Mouse (Mus musculus): ENCODE measurements around the gene Gnas. TPM values are rescaled to one million over a fixed set of nuclear protein-coding genes. Genes with fewer than 3 reads are reported as not detected.

Gene Gnas
- polyA plus RNA-seq, 1 experiment from 2014 or later, result 402 TPM

- Histone ChIP-seq H3K4me2 (ENCODE audit: low read depth, low read length) (no peak overlapping the region), H3K4me3 (ENCODE audit: low read length) (no peak overlapping the region), H3K4me1 (ENCODE audit: control insufficient read depth, insufficient read depth, low read length) (peaks cover 11% of the 10 kb centered on the region), H3K9ac (ENCODE audit: low read depth, low read length) (no peak overlapping the region), H3K9me3 (ENCODE audit: control insufficient read depth, low read length) (peaks cover 20% of the 10 kb centered on the region), H3K27me3 (replicated peaks; ENCODE audit: control insufficient read depth, insufficient read depth, low read length) (peaks cover 22% of the 10 kb centered on the region), H3K27ac (ENCODE audit: low read length) (no peak overlapping the region), H3K36me3 (ENCODE audit: control insufficient read depth, insufficient read depth, low read length) (peaks cover 30% of the 10 kb centered on the region)
- WGBS, result 49% methylated on average over 12 of the region's 12 CpGs
- ATAC-seq, result no peak
Measured at GRCm38 (mm10) chr2:174288673-174289430, 4.7 kb downstream of the Gnas start.

- 53% methylated on average over 8 of the region's 8 CpGs for WGBS
- Histone ChIP-seq H3K27ac (ENCODE audit: low read length) (no peak overlapping the region), H3K36me3 (ENCODE audit: control insufficient read depth, insufficient read depth, low read length) (peaks cover 8% of the 10 kb centered on the region), H3K9me3 (ENCODE audit: control insufficient read depth, low read length) (peaks cover 10% of the 10 kb centered on the region), H3K4me1 (ENCODE audit: control insufficient read depth, insufficient read depth, low read length) (peaks cover 8% of the 10 kb centered on the region), H3K9ac (ENCODE audit: low read depth, low read length) (no peak overlapping the region), H3K4me3 (ENCODE audit: low read length) (no peak overlapping the region), H3K27me3 (replicated peaks; ENCODE audit: control insufficient read depth, insufficient read depth, low read length) (peaks cover 8% of the 10 kb centered on the region), H3K4me2 (ENCODE audit: low read depth, low read length) (no peak overlapping the region)
- no peak for ATAC-seq
Measured at GRCm38 (mm10) chr2:174291029-174291661, 7.0 kb downstream of the Gnas start.

GRCm38 (mm10) chr2:174291662-174292030 is 7.5 kb downstream of the Gnas start:
- H3K4me3 ChIP-seq (ENCODE audit: low read length), result no peak overlapping the region
- H3K27me3 ChIP-seq (replicated peaks; ENCODE audit: control insufficient read depth, insufficient read depth, low read length), result peaks cover 4% of the 10 kb centered on the region; the same call in 1 of the 2 replicates
- H3K4me2 ChIP-seq (ENCODE audit: low read depth, low read length), result peak overlapping the region; percentile 32; the same call in 1 of the 2 replicates
- peaks cover 14% of the 10 kb centered on the region for H3K9me3 ChIP-seq (ENCODE audit: control insufficient read depth, low read length)
- H3K4me1 ChIP-seq (ENCODE audit: control insufficient read depth, insufficient read depth, low read length), result peaks cover 8% of the 10 kb centered on the region
- ATAC-seq, result no peak
- no peak overlapping the region for H3K9ac ChIP-seq (ENCODE audit: low read depth, low read length)
- WGBS, result 41% methylated on average over 2 of the region's 2 CpGs
- H3K36me3 ChIP-seq (ENCODE audit: control insufficient read depth, insufficient read depth, low read length), result peaks cover 3% of the 10 kb centered on the region
- H3K27ac ChIP-seq (ENCODE audit: low read length), result no peak overlapping the region

- ATAC-seq, result no peak
- 52% methylated on average over 8 of the region's 8 CpGs for WGBS
- H3K4me3 ChIP-seq (ENCODE audit: low read length), result peak overlapping the region; percentile 63
- peaks cover 17% of the 10 kb centered on the region for H3K27me3 ChIP-seq (replicated peaks; ENCODE audit: control insufficient read depth, insufficient read depth, low read length)
- peaks cover 4% of the 10 kb centered on the region; the same call in 1 of the 2 replicates for H3K36me3 ChIP-seq (ENCODE audit: control insufficient read depth, insufficient read depth, low read length)
- H3K4me1 ChIP-seq (ENCODE audit: control insufficient read depth, insufficient read depth, low read length), result peaks cover 10% of the 10 kb centered on the region
- peak overlapping the region; percentile 74 for H3K27ac ChIP-seq (ENCODE audit: low read length)
- peak overlapping the region; percentile 62 for H3K4me2 ChIP-seq (ENCODE audit: low read depth, low read length)
- peaks cover 31% of the 10 kb centered on the region for H3K9me3 ChIP-seq (ENCODE audit: control insufficient read depth, low read length)
- H3K9ac ChIP-seq (ENCODE audit: low read depth, low read length), result peak overlapping the region; percentile 74
Measured at GRCm38 (mm10) chr2:174294457-174294856, 10.3 kb downstream of the Gnas start.

GRCm38 (mm10) chr2:174295175-174295899 is 11.2 kb downstream of the Gnas start:
- peaks cover 10% of the 10 kb centered on the region for H3K4me1 ChIP-seq (ENCODE audit: control insufficient read depth, insufficient read depth, low read length)
- peaks cover 22% of the 10 kb centered on the region for H3K27me3 ChIP-seq (replicated peaks; ENCODE audit: control insufficient read depth, insufficient read depth, low read length)
- peak overlapping the region; percentile 62 for H3K4me2 ChIP-seq (ENCODE audit: low read depth, low read length)
- H3K27ac ChIP-seq (ENCODE audit: low read length), result peak overlapping the region; percentile 74
- H3K9me3 ChIP-seq (ENCODE audit: control insufficient read depth, low read length), result peaks cover 39% of the 10 kb centered on the region
- H3K9ac ChIP-seq (ENCODE audit: low read depth, low read length), result peak overlapping the region; percentile 74
- ATAC-seq, result peak; percentile 94
- H3K36me3 ChIP-seq (ENCODE audit: control insufficient read depth, insufficient read depth, low read length), result peaks cover 7% of the 10 kb centered on the region; the same call in 1 of the 2 replicates
- WGBS, result 43% methylated on average over 36 of the region's 36 CpGs
- peak overlapping the region; percentile 63 for H3K4me3 ChIP-seq (ENCODE audit: low read length)

- WGBS, result 50% methylated on average over 29 of the region's 29 CpGs
- peaks cover 44% of the 10 kb centered on the region for H3K9me3 ChIP-seq (ENCODE audit: control insufficient read depth, low read length)
- H3K4me3 ChIP-seq (ENCODE audit: low read length), result peak overlapping the region; percentile 63
- H3K4me2 ChIP-seq (ENCODE audit: low read depth, low read length), result peak overlapping the region; percentile 62
- H3K27ac ChIP-seq (ENCODE audit: low read length), result 0 out of 2 replicates have a peak overlapping the region, but pooled peaks have one; percentile 1
- ATAC-seq, result peak; percentile 16; the same call in 1 of the 2 replicates
- peak overlapping the region; percentile 30 for H3K9ac ChIP-seq (ENCODE audit: low read depth, low read length)
- H3K4me1 ChIP-seq (ENCODE audit: control insufficient read depth, insufficient read depth, low read length), result peaks cover 10% of the 10 kb centered on the region
- H3K36me3 ChIP-seq (ENCODE audit: control insufficient read depth, insufficient read depth, low read length), result peaks cover 7% of the 10 kb centered on the region; the same call in 1 of the 2 replicates
- H3K27me3 ChIP-seq (replicated peaks; ENCODE audit: control insufficient read depth, insufficient read depth, low read length), result peaks cover 22% of the 10 kb centered on the region
Measured at GRCm38 (mm10) chr2:174295900-174296465, 11.9 kb downstream of the Gnas start.

- peaks cover 7% of the 10 kb centered on the region; the same call in 1 of the 2 replicates for H3K36me3 ChIP-seq (ENCODE audit: control insufficient read depth, insufficient read depth, low read length)
- no peak overlapping the region for H3K27ac ChIP-seq (ENCODE audit: low read length)
- 41% methylated on average over 29 of the region's 29 CpGs for WGBS
- H3K4me1 ChIP-seq (ENCODE audit: control insufficient read depth, insufficient read depth, low read length), result peaks cover 10% of the 10 kb centered on the region
- peak overlapping the region; percentile 27 for H3K4me3 ChIP-seq (ENCODE audit: low read length)
- no peak for ATAC-seq
- H3K27me3 ChIP-seq (replicated peaks; ENCODE audit: control insufficient read depth, insufficient read depth, low read length), result peaks cover 22% of the 10 kb centered on the region
- peaks cover 44% of the 10 kb centered on the region for H3K9me3 ChIP-seq (ENCODE audit: control insufficient read depth, low read length)
- H3K4me2 ChIP-seq (ENCODE audit: low read depth, low read length), result peak overlapping the region; percentile 62
- no peak overlapping the region for H3K9ac ChIP-seq (ENCODE audit: low read depth, low read length)
Measured at GRCm38 (mm10) chr2:174297086-174297571, 13.0 kb downstream of the Gnas start.

GRCm38 (mm10) chr2:174297851-174298250 is 13.7 kb downstream of the Gnas start:
- peaks cover 22% of the 10 kb centered on the region for H3K27me3 ChIP-seq (replicated peaks; ENCODE audit: control insufficient read depth, insufficient read depth, low read length)
- no peak for ATAC-seq
- WGBS, result 71% methylated on average over 19 of the region's 19 CpGs
- H3K4me1 ChIP-seq (ENCODE audit: control insufficient read depth, insufficient read depth, low read length), result peaks cover 5% of the 10 kb centered on the region
- no peak overlapping the region for H3K9ac ChIP-seq (ENCODE audit: low read depth, low read length)
- no peak overlapping the region for H3K27ac ChIP-seq (ENCODE audit: low read length)
- peak overlapping the region; percentile 44 for H3K4me3 ChIP-seq (ENCODE audit: low read length)
- H3K9me3 ChIP-seq (ENCODE audit: control insufficient read depth, low read length), result peaks cover 44% of the 10 kb centered on the region
- H3K36me3 ChIP-seq (ENCODE audit: control insufficient read depth, insufficient read depth, low read length), result peaks cover 7% of the 10 kb centered on the region; the same call in 1 of the 2 replicates
- H3K4me2 ChIP-seq (ENCODE audit: low read depth, low read length), result no peak overlapping the region
